Mouse (Mus musculus) thymus, adult 2 months (tissue): ENCODE measurements around the gene Gh. TPM values are rescaled to one million over a fixed set of nuclear protein-coding genes. Genes with fewer than 3 reads are reported as not detected.

Experiments used
- DNase-seq: peaks from one replicate; pipeline ENCODE4 v3.0.0; 2021
- H3K27ac ChIP-seq: fragments of 200-500 bp; 2 replicates; pipeline ENCODE4 v1.5.1; 2012; ENCODE audit warnings: low read length, control low read depth; ENCODE audit not compliant: control insufficient read depth, insufficient read depth
- H3K27me3 ChIP-seq: fragments of 200-500 bp; 2 replicates; pipeline ENCODE4 v1.6.1; 2012; ENCODE audit warnings: mild to moderate bottlenecking, low read length, moderate library complexity, mixed read lengths; ENCODE audit not compliant: control insufficient read depth, insufficient read depth
- H3K36me3 ChIP-seq: fragments of 200-500 bp; 2 replicates; pipeline ENCODE4 v1.6.1; 2012; ENCODE audit warnings: mild to moderate bottlenecking, low read length, moderate library complexity; ENCODE audit not compliant: control insufficient read depth, insufficient read depth
- H3K4me1 ChIP-seq: fragments of 200-500 bp; replicated peaks from 2 replicates; pipeline ENCODE4 v1.6.1; 2012; ENCODE audit warnings: low read length; ENCODE audit not compliant: control insufficient read depth, insufficient read depth
- H3K4me3 ChIP-seq: fragments of 200-500 bp; 2 replicates; pipeline ENCODE4 v1.5.1; 2012; ENCODE audit warnings: mild to moderate bottlenecking, low read length, control low read depth, moderate library complexity; ENCODE audit not compliant: control insufficient read depth, insufficient read depth
- CTCF ChIP-seq: fragments of 200-500 bp; IDR thresholded peaks from 2 replicates; pipeline ENCODE4 v1.5.1; 2012; ENCODE audit warnings: mild to moderate bottlenecking, control low read depth, low read length, moderate library complexity, borderline replicate concordance; ENCODE audit not compliant: control insufficient read depth, poor library complexity, insufficient read depth; ENCODE audit errors: extremely low read depth
- POLR2A ChIP-seq: fragments of 200-500 bp; IDR thresholded peaks from 2 replicates; pipeline ENCODE4 v1.6.1; 2012; ENCODE audit warnings: mild to moderate bottlenecking, low read length, control low read depth, moderate library complexity; ENCODE audit not compliant: control insufficient read depth, poor library complexity, insufficient read depth; ENCODE audit errors: extremely low read depth
- WGBS: fragments of 180-500 bp; shearing (Covaris S2); methylation state at CpG from one replicate; pipeline ENCODE4 v1.1.7; 2018; 5-methylcytosine and 5-hydroxymethylcytosine counted together
- polyA plus RNA-seq: library from polyadenylated mRNA; depleted of rRNA; stranded (reverse); fragments of >200 nt; gene quantifications from 2 replicates; pipeline ENCODE4 v1.2.3, GENCODE M21; 2012

Gh gene
- polyA plus RNA-seq, 1 experiment: 1.7 TPM

DNA sequence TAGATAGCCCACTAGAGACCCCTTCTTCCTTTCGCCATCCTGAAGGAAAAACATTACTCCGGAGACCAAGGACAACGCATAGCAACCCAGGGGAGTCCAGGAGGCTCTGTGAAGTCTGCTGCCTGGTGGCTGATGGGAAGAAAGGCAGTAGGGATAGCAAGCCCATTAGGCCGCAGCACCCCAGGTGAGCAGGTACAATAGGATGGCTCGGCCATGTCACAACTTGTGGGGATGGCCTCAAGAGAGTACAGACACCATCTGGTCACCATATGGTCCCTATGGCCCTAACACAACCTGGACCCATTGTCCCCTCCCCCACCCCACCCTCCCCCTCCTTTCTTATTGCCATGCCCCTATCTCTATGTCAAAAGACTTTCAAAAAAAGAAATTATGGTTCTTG is 33.8 kb downstream of the Gh start:
- Histone ChIP-seq H3K4me1 (peaks cover 36% of the 10 kb centered on the region), H3K4me3 (no peak overlapping the region), H3K36me3 (peaks cover 51% of the 10 kb centered on the region), H3K27me3 (no peaks in the 10 kb centered on the region), H3K27ac (peak overlapping the region; percentile 89; the same call in 1 of the 2 replicates)
- WGBS: 95% methylated on average over 5 of the region's 5 CpGs
- DNase-seq: no peak
- TF ChIP-seq CTCF: no peak
- TF ChIP-seq POLR2A: no peak

DNA sequence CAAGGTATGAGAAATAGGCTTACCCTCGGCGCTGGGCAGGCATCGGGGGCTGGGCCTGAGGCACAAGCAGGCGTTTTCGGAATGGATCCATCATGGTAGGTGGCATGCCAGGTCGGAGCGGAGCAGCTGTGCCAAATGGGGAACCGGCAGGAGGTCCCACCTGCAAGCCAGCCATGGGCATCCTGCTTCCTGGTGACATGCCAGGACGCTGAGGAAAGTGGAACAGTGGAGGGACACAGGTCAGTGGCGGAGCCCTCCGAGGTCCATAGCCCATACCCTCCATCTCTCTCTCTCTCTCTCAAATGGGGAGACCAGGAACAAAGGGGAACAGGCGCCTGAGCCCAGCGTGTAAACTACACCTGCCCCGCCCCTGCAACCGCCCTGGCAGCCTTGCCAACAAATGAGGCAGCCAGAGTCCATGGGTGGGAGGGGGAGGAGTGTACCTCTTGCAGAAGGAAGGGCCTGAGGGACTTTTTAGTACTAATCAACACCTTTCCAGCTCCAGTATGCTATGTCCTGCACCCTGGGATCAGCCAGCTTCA is 34.3 kb downstream of the Gh start:
- no peak overlapping the region for H3K4me3 ChIP-seq
- H3K36me3 ChIP-seq: peaks cover 56% of the 10 kb centered on the region
- no peak overlapping the region for H3K27ac ChIP-seq
- H3K27me3 ChIP-seq: no peaks in the 10 kb centered on the region
- TF ChIP-seq CTCF (no peak), POLR2A (no peak)
- no peak for DNase-seq
- 83% methylated on average over 15 of the region's 15 CpGs for WGBS
- H3K4me1 ChIP-seq: peaks cover 36% of the 10 kb centered on the region

DNA sequence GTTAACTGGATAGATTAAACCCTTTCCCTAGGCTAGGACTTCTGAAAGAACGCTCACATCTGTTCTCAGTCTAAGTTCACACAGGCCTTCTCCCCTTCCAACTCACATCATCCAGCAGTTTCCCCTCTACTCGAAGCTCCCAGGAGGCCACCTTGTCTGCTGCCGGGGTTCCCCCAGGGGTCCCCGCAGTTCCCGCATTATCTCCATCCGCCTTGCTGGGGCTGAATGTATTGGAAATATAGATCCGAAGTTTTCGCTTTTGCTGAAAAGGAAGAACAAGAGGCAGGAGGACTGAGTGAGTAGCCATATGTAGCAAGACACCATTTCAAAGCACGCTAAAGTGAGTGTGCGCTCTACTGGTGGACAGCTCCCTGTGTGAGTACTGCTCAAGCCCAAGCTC is 35.2 kb downstream of the Gh start:
- Histone ChIP-seq H3K4me3 (no peak overlapping the region), H3K4me1 (peaks cover 33% of the 10 kb centered on the region), H3K27me3 (no peaks in the 10 kb centered on the region), H3K36me3 (peaks cover 65% of the 10 kb centered on the region), H3K27ac (no peak overlapping the region)
- DNase-seq: no peak
- WGBS: 94% methylated on average over 10 of the region's 10 CpGs
- no peak for TF ChIP-seq POLR2A
- TF ChIP-seq CTCF: no peak

DNA sequence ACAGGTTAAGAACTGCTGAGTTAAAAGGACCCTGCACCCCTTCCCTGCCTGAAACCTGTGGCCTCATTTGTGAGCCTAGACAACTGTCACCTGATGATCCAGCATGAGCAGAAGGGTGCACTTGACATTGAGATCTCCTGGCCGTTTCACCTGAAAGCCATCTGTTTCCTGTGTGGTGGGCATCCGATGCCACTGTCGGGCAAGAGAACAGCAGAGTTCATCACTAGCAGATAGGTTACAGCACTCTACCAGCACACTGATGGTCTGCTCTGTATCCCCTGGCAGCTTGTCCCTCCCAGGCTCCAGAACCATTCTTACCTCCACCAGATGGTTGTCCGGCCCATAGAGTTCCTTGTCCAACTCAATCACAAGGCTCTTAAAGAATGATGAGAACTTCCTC is 36.1 kb downstream of the Gh start:
- WGBS: 31% methylated on average over 4 of the region's 4 CpGs
- H3K4me1 ChIP-seq: peaks cover 27% of the 10 kb centered on the region
- H3K27me3 ChIP-seq: no peaks in the 10 kb centered on the region
- TF ChIP-seq POLR2A (no peak), CTCF (no peak)
- peaks cover 74% of the 10 kb centered on the region for H3K36me3 ChIP-seq
- no peak overlapping the region for H3K27ac ChIP-seq
- DNase-seq: no peak
- no peak overlapping the region for H3K4me3 ChIP-seq

DNA sequence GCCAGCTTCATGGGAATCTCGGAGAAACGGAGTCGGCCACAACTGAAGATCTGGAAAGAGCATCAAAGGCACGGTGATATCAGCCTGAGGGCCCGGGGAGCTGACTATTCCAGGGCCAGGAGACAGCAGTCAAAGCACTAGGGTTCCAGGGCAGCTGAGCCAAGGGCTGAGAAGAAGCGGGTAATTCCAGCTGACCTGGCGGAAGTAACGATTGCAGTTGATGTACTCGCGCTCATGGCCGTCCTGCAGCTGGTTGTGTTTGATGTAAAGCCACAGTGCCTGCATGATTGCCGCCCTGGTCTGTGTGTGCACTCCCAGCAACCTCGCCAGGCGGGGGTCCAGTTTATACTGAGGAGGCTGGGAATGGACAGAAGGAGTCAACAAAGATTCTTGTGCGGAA is 36.7 kb downstream of the Gh start:
- no peak for DNase-seq
- Histone ChIP-seq H3K27me3 (no peaks in the 10 kb centered on the region), H3K4me1 (peaks cover 21% of the 10 kb centered on the region), H3K27ac (no peak overlapping the region), H3K36me3 (peaks cover 74% of the 10 kb centered on the region), H3K4me3 (no peak overlapping the region)
- 98% methylated on average over 15 of the region's 15 CpGs for WGBS
- TF ChIP-seq CTCF: no peak
- no peak for TF ChIP-seq POLR2A

DNA sequence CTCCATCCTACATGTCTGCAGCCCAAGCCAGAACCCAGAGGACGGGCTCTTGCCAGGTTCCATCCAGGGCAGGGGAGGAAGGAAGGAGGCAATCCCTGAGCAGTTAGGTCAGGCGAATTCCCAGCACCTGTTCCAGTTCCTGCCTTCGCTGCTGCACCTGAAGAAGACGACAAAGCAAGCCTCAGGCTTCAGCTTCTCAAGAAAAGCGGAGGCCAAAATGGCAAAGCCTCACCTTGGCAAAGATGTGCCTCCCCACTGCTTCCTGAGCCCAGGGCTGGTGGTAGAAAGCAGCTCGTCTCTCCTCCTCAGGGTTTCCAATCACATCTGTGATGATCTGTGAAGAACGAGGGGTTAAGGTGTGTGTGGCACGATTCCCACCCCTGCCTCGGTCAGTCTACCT is 37.7 kb downstream of the Gh start:
- Histone ChIP-seq H3K4me1 (peaks cover 18% of the 10 kb centered on the region), H3K4me3 (no peak overlapping the region), H3K36me3 (peaks cover 74% of the 10 kb centered on the region), H3K27me3 (no peaks in the 10 kb centered on the region), H3K27ac (no peak overlapping the region)
- DNase-seq: no peak
- no peak for TF ChIP-seq POLR2A
- TF ChIP-seq CTCF: no peak
- WGBS: 90% methylated on average over 9 of the region's 9 CpGs
